Mouse (Mus musculus) cerebellum, adult (tissue): Measurements from ENCODE around the gene D730048I06Rik.
"Not testable (repeated sequence)": the region's sequence is repeated elsewhere in the genome, so short reads cannot be mapped to it uniquely, and the experiment has no call there.

Source experiments
- ATAC-seq: cut with Nextera tagmentation; 2 replicates; pipeline ENCODE4 v1.9.2; 2017; ENCODE audit warnings: mild to moderate bottlenecking, moderate library complexity, mixed read lengths; ENCODE audit not compliant: insufficient number of reproducible peaks, low FRiP score, low TSS enrichment

Gene D730048I06Rik

DNA sequence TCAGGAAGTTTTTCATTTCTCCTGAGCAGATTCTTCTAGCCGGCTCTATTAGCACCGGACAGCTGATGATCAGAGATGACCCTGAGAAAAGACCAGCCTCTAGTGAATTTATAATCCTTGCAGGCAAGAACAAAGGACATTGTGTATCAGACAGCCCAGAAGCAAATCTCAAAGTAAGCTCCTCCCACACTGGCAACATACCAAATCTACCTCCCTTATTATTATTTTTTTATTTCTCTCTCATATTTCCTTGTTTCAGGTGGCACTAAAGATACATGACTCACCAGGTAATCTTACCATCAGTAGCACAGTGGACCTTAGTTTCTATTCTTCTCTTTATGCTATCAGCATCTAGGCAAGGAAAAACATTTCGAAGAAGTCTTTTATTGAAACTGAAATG is at the start of gene D730048I06Rik, which contains the start of gene Gm27235:
Gene D730048I06Rik, minus strand, starts transcription at position 112 of the 400 bp plus-strand sequence.
Gene Gm27235, minus strand, starts transcription at position 101 of the 400 bp plus-strand sequence.
- no peak for ATAC-seq

DNA sequence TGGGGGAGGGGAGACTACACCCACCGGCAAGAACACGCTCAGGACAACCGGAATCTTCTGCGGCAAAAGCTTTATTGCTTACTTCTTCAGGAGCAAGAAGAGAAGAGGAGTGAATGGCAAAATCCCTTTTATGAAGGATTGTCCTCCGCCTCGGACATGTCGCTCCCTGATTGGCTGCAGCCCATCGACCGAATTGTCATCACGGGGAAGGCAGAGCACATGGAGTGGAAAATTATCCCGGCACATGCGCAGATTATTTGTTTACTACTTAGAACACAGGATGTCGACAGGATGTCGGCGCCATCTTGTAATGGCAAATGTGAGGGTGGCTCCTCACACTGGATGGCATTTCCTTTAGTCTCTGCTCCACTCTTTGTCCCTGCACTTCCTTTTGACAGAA is 28.0 kb upstream of the D730048I06Rik start:
- not testable (repeated sequence) for ATAC-seq

DNA sequence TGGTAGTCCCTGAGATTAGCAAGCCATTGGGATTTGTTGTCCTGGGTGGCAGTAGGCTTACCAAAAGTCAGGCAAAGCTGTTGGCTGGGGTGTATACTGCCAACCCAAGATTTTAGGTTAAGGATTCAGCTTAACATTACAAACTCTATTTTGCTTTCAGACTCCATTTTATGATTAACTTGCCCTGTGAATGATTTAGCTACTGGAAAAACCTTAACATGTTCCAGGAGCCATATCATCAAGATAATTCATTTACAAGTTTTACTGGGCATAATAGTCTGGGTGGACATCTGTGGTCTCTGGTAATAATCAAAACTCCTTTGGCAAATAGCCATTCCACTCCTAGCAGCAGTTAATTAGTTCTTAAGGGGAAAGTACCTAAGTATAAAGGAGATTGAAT is 8.2 kb upstream of the D730048I06Rik start:
- ATAC-seq, result no peak

DNA sequence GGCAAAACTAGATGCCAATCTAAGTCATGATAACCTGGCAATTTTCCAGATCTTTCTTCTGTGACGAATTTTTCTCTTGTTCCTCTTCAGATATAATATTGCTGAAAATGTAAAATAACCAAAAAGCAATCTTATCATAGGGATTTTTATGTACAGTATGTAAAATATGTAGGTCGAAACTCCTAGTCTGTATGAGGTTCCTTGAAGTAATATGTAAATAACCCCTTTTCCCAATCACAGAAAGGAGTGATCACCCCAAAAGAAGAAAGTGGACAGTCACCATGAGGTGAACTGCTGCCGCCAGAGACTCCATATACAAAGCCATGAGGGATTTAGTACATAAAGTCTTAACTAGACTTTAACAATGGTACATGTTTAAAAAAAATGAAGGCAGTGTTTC is 11.9 kb downstream of the D730048I06Rik start, which contains the start of gene Gm17727:
Gene Gm17727, minus strand, starts transcription at position 101 of the 400 bp plus-strand sequence.
- ATAC-seq, result no peak

DNA sequence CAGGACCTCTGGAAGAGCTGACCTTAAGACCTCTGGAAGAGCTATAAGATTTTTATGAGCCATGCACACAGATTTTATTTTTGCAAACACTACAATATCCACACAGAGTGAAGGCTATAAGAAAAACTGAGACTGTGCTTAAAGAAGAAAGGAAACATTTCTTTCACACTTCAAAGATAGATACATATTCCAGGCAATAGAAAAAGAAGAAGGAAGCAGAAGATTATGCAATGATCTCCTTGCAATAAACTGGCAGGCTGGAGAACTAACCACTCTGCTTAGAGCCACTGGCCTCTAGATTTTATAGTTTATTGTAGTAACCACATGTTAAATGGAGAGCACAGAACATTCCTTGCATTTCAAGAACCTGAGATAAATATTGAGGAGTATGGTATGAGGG is 33.1 kb downstream of the D730048I06Rik start:
- no peak for ATAC-seq

GRCm38 (mm10) chr9:35740749-35741148 is 49.2 kb downstream of the D730048I06Rik start, which contains the start of gene Gm17677:
Gm17677 (plus strand) TSS chr9:35741049.
- ATAC-seq, result no peak
